Mouse (Mus musculus) brain, embryonic 14.5 days (tissue): Measurements from ENCODE around the gene Prpf8.

Experiments
- CTCF ChIP-seq: fragments of 200-500 bp; IDR thresholded peaks from 2 replicates; pipeline ENCODE4 v1.5.1; 2012; ENCODE audit warnings: inconsistent platforms, mild to moderate bottlenecking, moderate library complexity, borderline replicate concordance; ENCODE audit not compliant: insufficient read depth, insufficient read length; ENCODE audit errors: extremely low read depth
- POLR2A ChIP-seq: fragments of 200-500 bp; IDR thresholded peaks from 2 replicates; pipeline ENCODE4 v1.6.1; 2012; ENCODE audit warnings: mild to moderate bottlenecking, inconsistent platforms, borderline replicate concordance; ENCODE audit not compliant: poor library complexity, insufficient read depth, insufficient read length, severe bottlenecking; ENCODE audit errors: extremely low read depth

GRCm38 (mm10) chr11:75473376-75473775, 13.2 kb upstream of the Prpf8 start:
- TF ChIP-seq CTCF (no peak), POLR2A (no peak)
